1 mouse cellular context compared by ENCODE assay signal in the genomic region with DNA sequence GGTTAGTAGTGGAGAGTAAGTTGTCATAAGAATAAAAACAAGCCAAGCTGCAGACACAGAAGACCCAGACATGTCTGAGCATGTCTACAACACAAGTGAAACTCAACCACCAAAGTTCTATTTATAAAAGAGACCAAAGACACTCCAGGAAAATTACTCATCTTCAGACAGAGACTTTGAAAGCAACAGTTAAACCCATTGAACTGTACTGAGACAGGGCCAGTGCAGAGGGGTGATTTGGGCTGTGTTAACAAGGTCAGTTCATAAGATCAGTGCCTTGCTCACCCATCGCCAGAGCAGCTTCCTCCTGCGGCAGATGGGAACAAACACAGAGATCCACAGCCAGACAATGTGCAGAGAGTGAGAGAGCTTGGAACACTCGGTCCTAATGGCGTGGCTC.
TF ChIP-seq lines count a peak whose summit lies in the region.

No protein-coding gene starts in this region.

TF ChIP-seq in CH12.LX, 34 proteins besides CTCF, POLR2A, EP300 and RAD21 (continued from another document):
- TF ChIP-seq E2F4 (IDR thresholded peaks at IDR 0.05; ENCODE audit: insufficient replicate concordance, low read depth, low read length) = no peak
- 0 out of 2 replicates have a peak, but pooled peaks have one; percentile 34 for TF ChIP-seq HCFC1 (IDR thresholded peaks at IDR 0.05; ENCODE audit: low read depth, low read length)
- peak; percentile 91 for TF ChIP-seq JUND (conservative IDR thresholded peaks at IDR 0.05; ENCODE audit: low read depth, low read length)
- TF ChIP-seq SIN3A (IDR thresholded peaks at IDR 0.05; ENCODE audit: low read length) = peak; percentile 86
- peak; percentile 55; the same call in 1 of the 2 replicates for TF ChIP-seq NELFE (IDR thresholded peaks at IDR 0.05; ENCODE audit: low read depth, low read length)
- no peak for TF ChIP-seq ZC3H11A (IDR thresholded peaks at IDR 0.05; ENCODE audit: low read depth, low read length)
- no peak for TF ChIP-seq PAX5 (IDR thresholded peaks at IDR 0.05; ENCODE audit: low read length)
- TF ChIP-seq MEF2A (IDR thresholded peaks at IDR 0.05; ENCODE audit: borderline replicate concordance, low read depth, low read length) = peak; percentile 99
